Mouse (Mus musculus) cortical plate, adult 2 months (tissue): ENCODE data around the gene Acsl3.

Experiments
- CTCF ChIP-seq: fragments of 200-500 bp; IDR thresholded peaks from 2 replicates; pipeline ENCODE4 v1.5.1; 2011; ENCODE audit warnings: mild to moderate bottlenecking, control low read depth, low read length; ENCODE audit not compliant: insufficient read depth; ENCODE audit errors: extremely low read depth
- POLR2A ChIP-seq: fragments of 200-500 bp; IDR thresholded peaks from 2 replicates; pipeline ENCODE4 v1.6.1; 2011; ENCODE audit warnings: mild to moderate bottlenecking, low read length, control low read depth; ENCODE audit not compliant: insufficient read depth; ENCODE audit errors: extremely low read depth

GRCm38 (mm10) chr1:78698138-78698537 is 40.5 kb downstream of the Acsl3 start:
- no peak for TF ChIP-seq CTCF
- TF ChIP-seq POLR2A, result no peak
